Mouse (Mus musculus) liver, embryonic 14.5 days (tissue): ENCODE results near the gene Cacna1i.

ENCODE experiments used
- CTCF ChIP-seq: IDR thresholded peaks from 2 replicates; pipeline ENCODE4 v1.5.1; 2016; ENCODE audit warnings: antibody characterized with exemption, low read depth, control low read depth
- EP300 ChIP-seq: IDR thresholded peaks from 2 replicates; pipeline ENCODE4 v1.6.1; 2016; ENCODE audit warnings: antibody characterized with exemption, low read depth

GRCm38 (mm10) chr15:80373219-80373964, 86.4 kb downstream of the Cacna1i start:
- TF ChIP-seq CTCF: no peak
- no peak for TF ChIP-seq EP300
